Mouse (Mus musculus): ENCODE results near the gene Pqbp1. TPM values are rescaled to one million over a fixed set of nuclear protein-coding genes. Genes with fewer than 3 reads are reported as not detected.

The Pqbp1 gene
- total and polyA plus RNA-seq, 2 experiments from 2014 or later = 143 to 226 TPM

GRCm38 (mm10) chrX:7878495-7878894 is 20.6 kb downstream of the Pqbp1 start:
- Histone ChIP-seq H3K4me3 (ENCODE audit: low read depth, low read length) (peak overlapping the region; percentile 55), H3K9me3 (ENCODE audit: low read length) (no peaks in the 10 kb centered on the region), H3K4me1 (ENCODE audit: insufficient read depth) (no peaks in the 10 kb centered on the region), H3K27me3 (ENCODE audit: insufficient read depth, low read length) (no peaks in the 10 kb centered on the region), H3K9ac (peak overlapping the region; percentile 55), H3K36me3 (ENCODE audit: insufficient read depth) (no peaks in the 10 kb centered on the region), H3K4me2 (ENCODE audit: low read depth) (peak overlapping the region; percentile 63), H3K27ac (ENCODE audit: low read depth, low read length) (peak overlapping the region; percentile 64; the same call in 1 of the 2 replicates)
- DNase-seq (peak; percentile 22), ATAC-seq (peak; percentile 12)
- TF ChIP-seq CTCF (IDR thresholded peaks at IDR 0.05; ENCODE audit: low read depth) = no peak
- WGBS = 28% methylated on average over 21 of the region's 21 CpGs

DNA sequence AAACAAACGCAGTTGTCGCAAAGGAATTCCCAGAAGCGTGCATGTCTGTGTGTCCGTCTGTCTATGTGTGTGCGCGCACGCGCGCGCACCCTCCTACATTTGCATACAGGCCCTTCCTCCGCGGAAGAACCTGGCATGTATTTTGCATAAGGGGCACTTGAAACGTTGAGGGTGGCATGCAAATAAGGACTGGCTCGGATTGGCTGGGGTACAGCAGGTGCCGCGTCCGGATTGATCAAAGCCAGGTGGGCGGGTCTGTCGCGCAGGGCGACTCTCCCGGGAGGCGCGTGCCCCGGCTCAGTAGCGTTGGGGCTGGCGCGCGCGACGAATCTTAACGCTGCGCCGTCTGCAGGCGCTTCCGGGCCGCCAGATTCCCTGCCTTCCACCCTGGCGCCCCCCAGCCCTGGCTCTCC is 21.1 kb downstream of the Pqbp1 start, which contains the start of gene Pim2:
Gene Pim2, plus strand, starts transcription at position 256 of the 413 bp plus-strand sequence.
- Histone ChIP-seq H3K9ac (peak within 1 kb of the TSS; percentile 55), H3K27me3 (ENCODE audit: insufficient read depth, low read length) (no peaks in the 10 kb centered on the region), H3K4me3 (ENCODE audit: low read depth, low read length) (peak within 1 kb of the TSS; percentile 55), H3K36me3 (ENCODE audit: insufficient read depth) (no peaks in the 10 kb centered on the region), H3K27ac (ENCODE audit: low read depth, low read length) (peak within 1 kb of the TSS; percentile 66), H3K9me3 (ENCODE audit: low read length) (no peaks in the 10 kb centered on the region), H3K4me2 (ENCODE audit: low read depth) (peak within 1 kb of the TSS; percentile 63), H3K4me1 (ENCODE audit: insufficient read depth) (no peaks in the 10 kb centered on the region)
- TF ChIP-seq CTCF (IDR thresholded peaks at IDR 0.05; ENCODE audit: low read depth) = peak; percentile 23; the same call in 1 of the 2 replicates
- 27% methylated on average over 37 of the region's 38 CpGs for WGBS
- ATAC-seq = peak; percentile 94
- DNase-seq = peak; percentile 88

- Histone ChIP-seq H3K4me2 (ENCODE audit: low read depth) (no peak overlapping the region), H3K27ac (ENCODE audit: low read depth, low read length) (no peak overlapping the region), H3K9ac (no peak overlapping the region), H3K27me3 (ENCODE audit: insufficient read depth, low read length) (no peaks in the 10 kb centered on the region), H3K36me3 (ENCODE audit: insufficient read depth) (no peaks in the 10 kb centered on the region), H3K4me3 (ENCODE audit: low read depth, low read length) (no peak overlapping the region), H3K4me1 (ENCODE audit: insufficient read depth) (no peaks in the 10 kb centered on the region), H3K9me3 (ENCODE audit: low read length) (no peaks in the 10 kb centered on the region)
- WGBS = 21% methylated on average over 3 of the region's 3 CpGs
- DNase-seq (no peak), ATAC-seq (no peak)
- TF ChIP-seq CTCF (IDR thresholded peaks at IDR 0.05; ENCODE audit: low read depth) = no peak
Observed at GRCm38 (mm10) chrX:7869826-7870225, 29.2 kb downstream of the Pqbp1 start.

GRCm38 (mm10) chrX:7868506-7868905 is 30.6 kb downstream of the Pqbp1 start:
- no peaks in the 10 kb centered on the region for H3K9me3 ChIP-seq (ENCODE audit: low read length)
- 50% methylated on average over 2 of the region's 2 CpGs for WGBS
- no peaks in the 10 kb centered on the region for H3K36me3 ChIP-seq (ENCODE audit: insufficient read depth)
- no peak for DNase-seq
- H3K4me2 ChIP-seq (ENCODE audit: low read depth) = no peak overlapping the region
- no peak for ATAC-seq
- H3K27ac ChIP-seq (ENCODE audit: low read depth, low read length) = no peak overlapping the region
- H3K27me3 ChIP-seq (ENCODE audit: insufficient read depth, low read length) = no peaks in the 10 kb centered on the region
- H3K4me3 ChIP-seq (ENCODE audit: low read depth, low read length) = no peak overlapping the region
- TF ChIP-seq CTCF (IDR thresholded peaks at IDR 0.05; ENCODE audit: low read depth) = no peak
- H3K9ac ChIP-seq = no peak overlapping the region
- H3K4me1 ChIP-seq (ENCODE audit: insufficient read depth) = no peaks in the 10 kb centered on the region

DNA sequence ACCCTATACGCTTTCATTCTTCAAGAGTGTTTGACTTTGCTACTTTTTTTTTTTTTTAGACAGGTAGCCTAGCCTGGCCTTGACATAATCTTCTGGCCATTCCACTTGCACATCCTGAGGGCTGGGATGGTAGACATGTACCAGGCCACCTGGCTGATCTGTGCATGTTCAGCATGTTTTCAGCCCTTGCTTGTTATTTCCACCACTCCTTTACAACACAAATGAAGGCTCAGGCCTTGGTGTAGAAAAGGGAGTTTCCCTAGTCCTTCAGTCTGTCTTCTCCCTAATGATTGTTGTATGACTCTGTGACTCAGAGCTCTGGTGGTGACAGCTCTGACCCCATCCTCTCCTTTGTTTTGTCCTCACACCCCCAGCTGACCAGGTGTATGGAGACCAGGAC is 31.9 kb downstream of the Pqbp1 start:
- no peak overlapping the region for H3K27ac ChIP-seq (ENCODE audit: low read depth, low read length)
- no peak overlapping the region for H3K4me2 ChIP-seq (ENCODE audit: low read depth)
- TF ChIP-seq CTCF (IDR thresholded peaks at IDR 0.05; ENCODE audit: low read depth) = no peak
- no peaks in the 10 kb centered on the region for H3K36me3 ChIP-seq (ENCODE audit: insufficient read depth)
- H3K9ac ChIP-seq = no peak overlapping the region
- ATAC-seq = no peak
- H3K27me3 ChIP-seq (ENCODE audit: insufficient read depth, low read length) = no peaks in the 10 kb centered on the region
- no peaks in the 10 kb centered on the region for H3K9me3 ChIP-seq (ENCODE audit: low read length)
- no peak for DNase-seq
- no peaks in the 10 kb centered on the region for H3K4me1 ChIP-seq (ENCODE audit: insufficient read depth)
- no peak overlapping the region for H3K4me3 ChIP-seq (ENCODE audit: low read depth, low read length)
- WGBS = 89% methylated on average over 1 of the region's 1 CpGs

DNA sequence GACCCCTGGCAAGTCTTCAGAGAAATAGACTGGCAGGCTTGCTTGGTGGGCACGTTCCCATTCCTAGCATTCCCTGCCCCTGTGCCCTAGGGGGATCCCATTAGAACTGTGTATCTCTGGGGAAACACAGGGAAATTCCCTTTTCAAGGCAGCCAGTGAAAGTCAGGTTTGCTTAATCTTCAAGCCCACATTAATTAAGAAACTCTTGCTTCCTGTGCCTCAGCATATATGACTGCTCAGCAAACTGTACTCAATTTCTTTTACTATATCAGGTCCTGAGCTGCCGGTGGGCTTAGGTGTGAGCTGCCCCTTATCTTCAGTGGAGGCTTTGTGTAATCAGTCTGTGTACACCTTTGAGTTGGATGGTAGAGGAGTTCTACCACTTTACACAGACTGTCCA is 33.3 kb downstream of the Pqbp1 start:
- ATAC-seq (no peak), DNase-seq (no peak)
- no peak for TF ChIP-seq CTCF (IDR thresholded peaks at IDR 0.05; ENCODE audit: low read depth)
- Histone ChIP-seq H3K36me3 (ENCODE audit: insufficient read depth) (no peaks in the 10 kb centered on the region), H3K4me1 (ENCODE audit: insufficient read depth) (no peaks in the 10 kb centered on the region), H3K4me3 (ENCODE audit: low read depth, low read length) (no peak overlapping the region), H3K9ac (no peak overlapping the region), H3K27me3 (ENCODE audit: insufficient read depth, low read length) (no peaks in the 10 kb centered on the region), H3K27ac (ENCODE audit: low read depth, low read length) (no peak overlapping the region), H3K9me3 (ENCODE audit: low read length) (no peaks in the 10 kb centered on the region), H3K4me2 (ENCODE audit: low read depth) (no peak overlapping the region)
- 65% methylated on average over 2 of the region's 2 CpGs for WGBS

DNA sequence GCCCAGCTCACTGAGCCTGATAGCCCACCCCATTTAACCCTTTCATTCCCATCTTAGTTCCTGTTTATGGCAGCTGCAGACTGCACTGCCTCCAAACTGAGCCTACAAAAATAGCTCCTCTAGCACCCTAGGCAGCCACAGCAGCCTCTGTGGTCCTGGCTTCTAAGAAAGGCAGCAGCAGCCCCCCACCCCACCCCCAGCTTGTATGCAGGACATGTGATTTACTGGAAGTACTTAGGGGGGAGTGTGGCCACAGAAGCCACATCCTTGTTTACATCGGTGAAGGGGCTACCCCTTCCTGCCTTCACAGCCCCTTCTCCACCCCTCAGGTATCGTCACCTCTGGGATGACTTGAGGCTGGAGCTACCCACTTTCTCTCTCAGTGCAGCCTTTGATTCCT is 33.7 kb downstream of the Pqbp1 start:
- WGBS = 78% methylated on average over 2 of the region's 2 CpGs
- ATAC-seq (no peak), DNase-seq (no peak)
- Histone ChIP-seq H3K9ac (no peak overlapping the region), H3K4me3 (ENCODE audit: low read depth, low read length) (no peak overlapping the region), H3K4me1 (ENCODE audit: insufficient read depth) (no peaks in the 10 kb centered on the region), H3K36me3 (ENCODE audit: insufficient read depth) (no peaks in the 10 kb centered on the region), H3K4me2 (ENCODE audit: low read depth) (no peak overlapping the region), H3K27me3 (ENCODE audit: insufficient read depth, low read length) (no peaks in the 10 kb centered on the region), H3K27ac (ENCODE audit: low read depth, low read length) (no peak overlapping the region), H3K9me3 (ENCODE audit: low read length) (no peaks in the 10 kb centered on the region)
- TF ChIP-seq CTCF (IDR thresholded peaks at IDR 0.05; ENCODE audit: low read depth) = no peak
